Mouse (Mus musculus): ENCODE measurements around the gene Spc24. TPM values are rescaled to one million over a fixed set of nuclear protein-coding genes. Genes with fewer than 3 reads are reported as not detected.

Spc24 gene
- polyA plus RNA-seq, 1 experiment from 2014 or later = 87.2 TPM

GRCm38 (mm10) chr9:21740427-21740826, 19.7 kb downstream of the Spc24 start:
- no peaks in the 10 kb centered on the region for H3K27me3 ChIP-seq
- no peak overlapping the region for H3K9ac ChIP-seq (replicated peaks)
- peaks cover 91% of the 10 kb centered on the region for H3K36me3 ChIP-seq
- no peak overlapping the region for H3K4me3 ChIP-seq
- WGBS = 96% methylated on average over 14 of the region's 14 CpGs
- no peaks in the 10 kb centered on the region for H3K4me1 ChIP-seq
- ATAC-seq (ENCODE audit: low FRiP score, low read depth) = no peak
- H3K27ac ChIP-seq (replicated peaks) = no peak overlapping the region
- no peak overlapping the region for H3K4me2 ChIP-seq (replicated peaks)
- no peaks in the 10 kb centered on the region for H3K9me3 ChIP-seq

GRCm38 (mm10) chr9:21738776-21739175, 21.3 kb downstream of the Spc24 start:
- H3K4me2 ChIP-seq (replicated peaks) = no peak overlapping the region
- H3K9me3 ChIP-seq = no peaks in the 10 kb centered on the region
- no peaks in the 10 kb centered on the region for H3K4me1 ChIP-seq
- no peak overlapping the region for H3K27ac ChIP-seq (replicated peaks)
- no peaks in the 10 kb centered on the region for H3K27me3 ChIP-seq
- no peak overlapping the region for H3K4me3 ChIP-seq
- H3K9ac ChIP-seq (replicated peaks) = no peak overlapping the region
- 94% methylated on average over 7 of the region's 7 CpGs for WGBS
- no peak for ATAC-seq (ENCODE audit: low FRiP score, low read depth)
- peaks cover 91% of the 10 kb centered on the region for H3K36me3 ChIP-seq

DNA sequence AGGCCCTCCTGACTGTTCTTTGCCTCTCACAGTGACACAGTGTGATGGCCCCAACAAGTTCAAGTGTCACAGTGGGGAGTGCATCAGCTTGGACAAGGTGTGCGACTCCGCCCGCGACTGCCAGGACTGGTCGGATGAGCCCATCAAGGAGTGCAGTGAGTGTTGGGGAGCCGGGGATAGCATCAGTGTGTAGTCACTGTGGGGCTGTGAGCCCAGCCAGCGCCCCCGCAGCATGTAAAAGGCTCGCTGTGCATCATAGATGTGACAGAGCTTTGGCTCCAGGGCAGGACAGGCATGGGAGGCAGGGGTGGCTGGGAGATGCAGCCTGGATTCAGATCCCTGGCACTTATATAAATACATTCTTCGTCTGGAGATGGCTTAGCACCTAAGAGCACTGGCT, 22.9 kb downstream of the Spc24 start:
- WGBS = 96% methylated on average over 10 of the region's 10 CpGs
- no peak overlapping the region for H3K27ac ChIP-seq (replicated peaks)
- no peaks in the 10 kb centered on the region for H3K9me3 ChIP-seq
- H3K9ac ChIP-seq (replicated peaks) = no peak overlapping the region
- no peak for ATAC-seq (ENCODE audit: low FRiP score, low read depth)
- H3K27me3 ChIP-seq = no peaks in the 10 kb centered on the region
- H3K4me3 ChIP-seq = no peak overlapping the region
- H3K36me3 ChIP-seq = peaks cover 94% of the 10 kb centered on the region
- no peak overlapping the region for H3K4me2 ChIP-seq (replicated peaks)
- H3K4me1 ChIP-seq = no peaks in the 10 kb centered on the region

GRCm38 (mm10) chr9:21736580-21736979, 23.5 kb downstream of the Spc24 start:
- no peak overlapping the region for H3K9ac ChIP-seq (replicated peaks)
- ATAC-seq (ENCODE audit: low FRiP score, low read depth) = no peak
- H3K27ac ChIP-seq (replicated peaks) = no peak overlapping the region
- no peaks in the 10 kb centered on the region for H3K4me1 ChIP-seq
- WGBS = 93% methylated on average over 3 of the region's 3 CpGs
- no peaks in the 10 kb centered on the region for H3K9me3 ChIP-seq
- peaks cover 94% of the 10 kb centered on the region for H3K36me3 ChIP-seq
- H3K4me3 ChIP-seq = no peak overlapping the region
- no peaks in the 10 kb centered on the region for H3K27me3 ChIP-seq
- no peak overlapping the region for H3K4me2 ChIP-seq (replicated peaks)

GRCm38 (mm10) chr9:21735126-21735525, 25.0 kb downstream of the Spc24 start:
- WGBS = 91% methylated on average over 14 of the region's 14 CpGs
- H3K4me2 ChIP-seq (replicated peaks) = no peak overlapping the region
- no peaks in the 10 kb centered on the region for H3K4me1 ChIP-seq
- no peaks in the 10 kb centered on the region for H3K9me3 ChIP-seq
- H3K27me3 ChIP-seq = no peaks in the 10 kb centered on the region
- no peak for ATAC-seq (ENCODE audit: low FRiP score, low read depth)
- no peak overlapping the region for H3K27ac ChIP-seq (replicated peaks)
- H3K4me3 ChIP-seq = no peak overlapping the region
- peaks cover 92% of the 10 kb centered on the region for H3K36me3 ChIP-seq
- no peak overlapping the region for H3K9ac ChIP-seq (replicated peaks)

DNA sequence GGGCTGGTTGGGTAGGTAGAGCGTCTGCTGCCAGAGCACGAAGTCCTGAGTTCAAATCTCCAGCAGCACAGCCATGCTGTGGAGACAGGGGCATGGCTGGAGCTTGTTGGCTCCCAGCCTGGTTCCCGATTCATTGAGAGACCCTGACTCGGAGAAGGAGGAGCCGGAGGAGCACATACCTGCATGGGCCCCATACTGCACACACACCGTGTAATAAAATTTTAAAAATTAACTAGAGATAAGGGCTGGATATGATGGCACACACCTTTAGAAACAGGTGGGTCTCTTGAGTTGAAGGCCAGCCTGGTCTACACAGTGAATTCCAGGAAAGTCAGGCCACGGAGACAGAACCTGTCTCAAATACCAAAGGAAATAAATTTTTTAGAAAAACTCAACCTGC, 26.1 kb downstream of the Spc24 start:
- no peak overlapping the region for H3K27ac ChIP-seq (replicated peaks)
- no peak overlapping the region for H3K9ac ChIP-seq (replicated peaks)
- H3K4me3 ChIP-seq = no peak overlapping the region
- peaks cover 86% of the 10 kb centered on the region for H3K36me3 ChIP-seq
- H3K4me1 ChIP-seq = no peaks in the 10 kb centered on the region; the same call in 1 of the 2 replicates
- WGBS = 98% methylated on average over 7 of the region's 7 CpGs
- no peaks in the 10 kb centered on the region for H3K27me3 ChIP-seq
- ATAC-seq (ENCODE audit: low FRiP score, low read depth) = no peak
- H3K9me3 ChIP-seq = no peaks in the 10 kb centered on the region
- H3K4me2 ChIP-seq (replicated peaks) = no peak overlapping the region

DNA sequence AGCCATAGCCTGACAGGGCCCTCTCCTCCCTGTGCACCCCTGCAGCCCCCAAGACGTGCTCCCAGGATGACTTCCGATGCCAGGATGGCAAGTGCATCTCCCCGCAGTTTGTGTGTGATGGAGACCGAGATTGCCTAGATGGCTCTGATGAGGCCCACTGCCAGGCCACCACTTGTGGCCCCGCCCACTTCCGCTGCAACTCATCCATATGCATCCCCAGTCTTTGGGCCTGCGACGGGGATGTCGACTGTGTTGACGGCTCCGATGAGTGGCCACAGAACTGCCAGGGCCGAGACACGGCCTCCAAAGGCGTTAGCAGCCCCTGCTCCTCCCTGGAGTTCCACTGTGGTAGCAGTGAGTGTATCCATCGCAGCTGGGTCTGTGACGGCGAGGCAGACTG, 26.7 kb downstream of the Spc24 start:
- Histone ChIP-seq H3K36me3 (peaks cover 84% of the 10 kb centered on the region), H3K4me3 (no peak overlapping the region), H3K9me3 (no peaks in the 10 kb centered on the region), H3K9ac (replicated peaks) (no peak overlapping the region), H3K27me3 (no peaks in the 10 kb centered on the region), H3K4me2 (replicated peaks) (no peak overlapping the region), H3K4me1 (no peaks in the 10 kb centered on the region; the same call in 1 of the 2 replicates), H3K27ac (replicated peaks) (no peak overlapping the region)
- WGBS = 88% methylated on average over 17 of the region's 17 CpGs
- ATAC-seq (ENCODE audit: low FRiP score, low read depth) = no peak

DNA sequence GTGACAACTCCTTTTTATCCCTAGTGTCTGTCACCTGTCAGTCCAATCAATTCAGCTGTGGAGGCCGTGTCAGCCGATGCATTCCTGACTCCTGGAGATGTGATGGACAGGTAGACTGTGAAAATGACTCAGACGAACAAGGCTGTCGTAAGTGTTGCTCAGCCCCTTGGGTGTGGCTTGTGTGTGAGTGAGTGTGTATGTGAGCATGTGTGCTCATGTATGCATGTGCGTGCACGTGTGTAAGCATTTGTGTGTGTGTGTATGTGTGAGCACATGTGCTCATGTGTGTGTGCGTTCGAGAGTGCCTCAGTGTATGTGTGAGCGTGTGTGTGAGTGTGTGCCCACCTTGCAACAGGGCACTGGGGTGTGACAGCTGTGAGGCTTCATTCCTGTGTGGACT, 27.8 kb downstream of the Spc24 start:
- ATAC-seq (ENCODE audit: low FRiP score, low read depth) = no peak
- Histone ChIP-seq H3K4me3 (no peak overlapping the region), H3K27ac (replicated peaks) (no peak overlapping the region), H3K9me3 (no peaks in the 10 kb centered on the region), H3K4me2 (replicated peaks) (no peak overlapping the region), H3K36me3 (peaks cover 80% of the 10 kb centered on the region), H3K4me1 (no peaks in the 10 kb centered on the region; the same call in 1 of the 2 replicates), H3K9ac (replicated peaks) (no peak overlapping the region), H3K27me3 (no peaks in the 10 kb centered on the region)
- WGBS = 94% methylated on average over 9 of the region's 9 CpGs

GRCm38 (mm10) chr9:21729264-21729663, 30.8 kb downstream of the Spc24 start:
- no peak overlapping the region for H3K27ac ChIP-seq (replicated peaks)
- H3K9ac ChIP-seq (replicated peaks) = no peak overlapping the region
- no peak overlapping the region for H3K4me2 ChIP-seq (replicated peaks)
- no peak overlapping the region for H3K4me3 ChIP-seq
- no peak for ATAC-seq (ENCODE audit: low FRiP score, low read depth)
- no peaks in the 10 kb centered on the region for H3K9me3 ChIP-seq
- peaks cover 22% of the 10 kb centered on the region for H3K4me1 ChIP-seq
- peaks cover 64% of the 10 kb centered on the region for H3K36me3 ChIP-seq
- H3K27me3 ChIP-seq = no peaks in the 10 kb centered on the region
- WGBS = 90% methylated on average over 7 of the region's 7 CpGs

GRCm38 (mm10) chr9:21728261-21728832, 31.8 kb downstream of the Spc24 start:
- no peak for ATAC-seq (ENCODE audit: low FRiP score, low read depth)
- H3K27me3 ChIP-seq = no peaks in the 10 kb centered on the region
- H3K9ac ChIP-seq (replicated peaks) = no peak overlapping the region
- H3K36me3 ChIP-seq = peaks cover 55% of the 10 kb centered on the region
- WGBS = 93% methylated on average over 10 of the region's 10 CpGs
- no peak overlapping the region for H3K4me2 ChIP-seq (replicated peaks)
- H3K9me3 ChIP-seq = no peaks in the 10 kb centered on the region
- H3K27ac ChIP-seq (replicated peaks) = no peak overlapping the region
- no peak overlapping the region for H3K4me3 ChIP-seq
- peaks cover 22% of the 10 kb centered on the region for H3K4me1 ChIP-seq

- no peak overlapping the region for H3K9ac ChIP-seq (replicated peaks)
- no peak overlapping the region for H3K4me3 ChIP-seq
- peaks cover 36% of the 10 kb centered on the region for H3K36me3 ChIP-seq
- ATAC-seq (ENCODE audit: low FRiP score, low read depth) = no peak
- H3K9me3 ChIP-seq = no peaks in the 10 kb centered on the region
- H3K4me2 ChIP-seq (replicated peaks) = peak overlapping the region; percentile 24
- H3K27ac ChIP-seq (replicated peaks) = peak overlapping the region; percentile 4; the same call in 1 of the 2 replicates
- no peaks in the 10 kb centered on the region for H3K27me3 ChIP-seq
- WGBS = 79% methylated on average over 14 of the region's 14 CpGs
- H3K4me1 ChIP-seq = peaks cover 27% of the 10 kb centered on the region
Measured at GRCm38 (mm10) chr9:21726218-21726975, 33.7 kb downstream of the Spc24 start.

DNA sequence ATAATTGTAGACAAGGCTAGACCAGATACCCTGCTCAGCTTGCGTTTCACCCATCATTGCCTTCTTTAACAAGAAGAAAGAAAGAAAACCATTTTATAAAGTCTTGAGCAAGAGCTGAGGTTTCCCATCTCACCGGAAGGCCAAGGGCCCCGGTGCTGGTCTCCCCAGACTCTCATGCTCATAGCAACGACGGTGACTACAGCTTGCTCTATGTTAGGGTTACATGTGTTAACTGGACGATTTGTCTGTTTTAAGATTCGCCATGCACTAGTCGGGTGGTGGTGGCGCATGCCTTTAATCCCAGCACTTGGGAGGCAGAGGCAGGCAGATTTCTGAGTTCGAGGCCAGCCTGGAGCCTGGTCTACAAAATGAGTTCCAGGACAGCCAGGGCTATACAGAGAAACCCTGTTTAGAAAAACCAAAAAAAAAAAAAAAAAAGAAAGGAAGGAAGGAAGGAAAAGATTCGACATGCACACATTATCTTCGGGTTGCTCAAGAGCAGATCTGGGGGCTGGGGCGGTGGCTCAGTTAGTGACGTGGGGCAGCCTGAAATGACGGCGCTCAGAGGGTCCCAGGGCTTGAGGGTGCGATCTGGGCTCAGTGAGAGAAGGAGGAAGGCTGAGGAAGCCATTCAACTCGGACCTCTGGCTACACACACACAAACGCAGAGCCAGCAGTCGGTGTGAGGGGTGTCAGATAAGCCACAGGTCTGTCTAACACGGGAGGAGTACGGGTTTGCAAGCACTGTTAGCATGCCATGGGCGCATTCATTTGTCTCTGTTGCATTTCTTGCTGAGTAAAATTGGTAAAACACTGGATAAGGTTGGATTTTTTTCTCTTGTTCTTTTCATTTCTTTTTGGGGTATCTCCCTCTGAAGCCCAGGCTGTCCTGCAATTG, 34.6 kb downstream of the Spc24 start:
- H3K27ac ChIP-seq (replicated peaks) = peak overlapping the region; percentile 4; the same call in 1 of the 2 replicates
- no peaks in the 10 kb centered on the region for H3K27me3 ChIP-seq
- H3K9ac ChIP-seq (replicated peaks) = peak overlapping the region; percentile 65; the same call in 1 of the 2 replicates
- 85% methylated on average over 23 of the region's 23 CpGs for WGBS
- H3K4me3 ChIP-seq = peak overlapping the region; percentile 80; the same call in 1 of the 2 replicates
- ATAC-seq (ENCODE audit: low FRiP score, low read depth) = no peak
- H3K36me3 ChIP-seq = peaks cover 30% of the 10 kb centered on the region
- peaks cover 27% of the 10 kb centered on the region for H3K4me1 ChIP-seq
- no peaks in the 10 kb centered on the region for H3K9me3 ChIP-seq
- H3K4me2 ChIP-seq (replicated peaks) = peak overlapping the region; percentile 79

Measured in midbrain, embryonic 12.5 days (tissue).